Mouse (Mus musculus) c-Kit-positive CD71-positive TER-119-positive erythroid progenitor cells, embryonic 14.5 days (primary cell): Measurements from ENCODE around the gene Suds3.
A peak's percentile ranks its signal among the peaks of the same experiment; 100 is the strongest.

Experiments used
- DNase-seq: peaks from one replicate; pipeline ENCODE4 v3.0.0-alpha.2; 2013; ENCODE audit warnings: low spot score

Suds3 gene

GRCm38 (mm10) chr5:117113330-117113729, 2.6 kb downstream of the Suds3 start:
- DNase-seq = peak; percentile 37

GRCm38 (mm10) chr5:117111774-117112112, 4.2 kb downstream of the Suds3 start:
- DNase-seq = no peak

GRCm38 (mm10) chr5:117111064-117111773, 4.7 kb downstream of the Suds3 start:
- DNase-seq = no peak

GRCm38 (mm10) chr5:117109522-117109921, 6.4 kb downstream of the Suds3 start:
- DNase-seq = no peak

GRCm38 (mm10) chr5:117108731-117109130, 7.2 kb downstream of the Suds3 start:
- no peak for DNase-seq

GRCm38 (mm10) chr5:117108292-117108691, 7.6 kb downstream of the Suds3 start:
- DNase-seq = no peak

GRCm38 (mm10) chr5:117105761-117106160, 10.2 kb downstream of the Suds3 start:
- no peak for DNase-seq

GRCm38 (mm10) chr5:117104329-117104728, 11.6 kb downstream of the Suds3 start:
- DNase-seq = no peak

- no peak for DNase-seq
Observed at GRCm38 (mm10) chr5:117103194-117103929, 12.6 kb downstream of the Suds3 start.

GRCm38 (mm10) chr5:117099742-117100141, 16.2 kb downstream of the Suds3 start:
- DNase-seq = no peak

- DNase-seq = no peak
Observed at GRCm38 (mm10) chr5:117099008-117099407, 16.9 kb downstream of the Suds3 start.

- peak; percentile 44 for DNase-seq
Observed at GRCm38 (mm10) chr5:117096716-117097115, 19.2 kb downstream of the Suds3 start.

GRCm38 (mm10) chr5:117094431-117094830, 21.5 kb downstream of the Suds3 start:
- peak; percentile 29 for DNase-seq

- DNase-seq = no peak
Observed at GRCm38 (mm10) chr5:117089786-117090185, 26.1 kb downstream of the Suds3 start.

GRCm38 (mm10) chr5:117089147-117089546, 26.8 kb downstream of the Suds3 start:
- DNase-seq = no peak

GRCm38 (mm10) chr5:117087718-117088117, 28.2 kb downstream of the Suds3 start:
- DNase-seq = no peak

- no peak for DNase-seq
Observed at GRCm38 (mm10) chr5:117069498-117069894, 46.4 kb downstream of the Suds3 start.

GRCm38 (mm10) chr5:117068808-117069497, 47.0 kb downstream of the Suds3 start:
- DNase-seq = no peak

- DNase-seq = peak; percentile 7
Observed at GRCm38 (mm10) chr5:117068181-117068580, 47.7 kb downstream of the Suds3 start.

- no peak for DNase-seq
Observed at GRCm38 (mm10) chr5:117061251-117061650, 54.7 kb downstream of the Suds3 start.

- no peak for DNase-seq
Observed at GRCm38 (mm10) chr5:117060484-117061130, 55.3 kb downstream of the Suds3 start.

GRCm38 (mm10) chr5:117049940-117050339, 66.0 kb downstream of the Suds3 start:
- DNase-seq = no peak
